Comparison of ENCODE assay signal across 25 mouse cellular contexts in genomic region chr6:99031321-99031903, GRCm38 (mm10).
A peak's percentile ranks its signal among the peaks of the same experiment; 100 is the strongest.
DNase-seq lines count a peak whose midpoint lies in the region; ATAC-seq lines count a peak whose summit lies in the region.
"Had no signal": no experiment of that assay in that cellular context is flagged by ENCODE, and none has a peak within 500 bp of the region (broad histone marks: within the 10 kb centered on the region; RNA-seq: fewer than 3 reads in every experiment).

No protein-coding gene starts in this region.

- no peak for ATAC-seq in liver, embryonic 12.5 days
- no peak for ATAC-seq in liver, embryonic 11.5 days (replicated peaks; ENCODE audit: low FRiP score)
- ATAC-seq in limb, embryonic 15.5 days (ENCODE audit: insufficient number of reproducible peaks, low FRiP score, low TSS enrichment, low read depth) = no peak
- ATAC-seq in kidney, embryonic 14.5 days (ENCODE audit: low FRiP score, low TSS enrichment) = no peak
- ATAC-seq: forebrain, postnatal 0 days; lung, postnatal 0 days had no signal

- H3K27me3 ChIP-seq in liver, embryonic 12.5 days (replicated peaks) = peaks cover 23% of the 10 kb centered on the region
- H3K27me3 ChIP-seq in liver, embryonic 11.5 days (replicated peaks; ENCODE audit: control insufficient read depth, insufficient read depth, low read length) = peaks cover 3% of the 10 kb centered on the region
- no peaks in the 10 kb centered on the region for H3K27me3 ChIP-seq in limb, embryonic 15.5 days
- no peaks in the 10 kb centered on the region; the same call in 1 of the 2 replicates for H3K27me3 ChIP-seq in kidney, embryonic 14.5 days (ENCODE audit: control insufficient read depth, insufficient read depth, low read length)
- H3K27me3 ChIP-seq: neural tube, embryonic 12.5 days; stomach, embryonic 15.5 days had no signal

- 48% methylated on average over 9 of the region's 9 CpGs for WGBS in liver, embryonic 12.5 days (ENCODE audit: insufficient replicate concordance)
- 53% methylated on average over 9 of the region's 9 CpGs for WGBS in liver, embryonic 11.5 days
- 64% methylated on average over 9 of the region's 9 CpGs for WGBS in limb, embryonic 15.5 days
- 46% methylated on average over 9 of the region's 9 CpGs for WGBS in kidney, embryonic 14.5 days

- peak overlapping the region; percentile 17; the same call in 1 of the 2 replicates for H3K27ac ChIP-seq in liver, embryonic 12.5 days
- no peak overlapping the region for H3K27ac ChIP-seq in liver, embryonic 11.5 days (ENCODE audit: low read depth, low read length)
- H3K27ac ChIP-seq in limb, embryonic 15.5 days = 0 out of 2 replicates have a peak overlapping the region, but pooled peaks have one; percentile 7
- H3K27ac ChIP-seq in kidney, embryonic 14.5 days (ENCODE audit: low read depth, low read length) = no peak overlapping the region
- H3K27ac ChIP-seq: embryonic facial prominence, embryonic 13.5 days; hindbrain, embryonic 13.5 days; limb, embryonic 13.5 days; midbrain, embryonic 10.5 days; neural tube, embryonic 12.5 days; stomach, embryonic 15.5 days had no signal

- H3K36me3 ChIP-seq in liver, embryonic 12.5 days = no peaks in the 10 kb centered on the region
- no peaks in the 10 kb centered on the region for H3K36me3 ChIP-seq in liver, embryonic 11.5 days (ENCODE audit: control insufficient read depth, insufficient read depth, low read length)
- H3K36me3 ChIP-seq in limb, embryonic 15.5 days = no peaks in the 10 kb centered on the region
- no peaks in the 10 kb centered on the region for H3K36me3 ChIP-seq in kidney, embryonic 14.5 days (ENCODE audit: control insufficient read depth, insufficient read depth, low read length)
- H3K36me3 ChIP-seq: embryonic facial prominence, embryonic 13.5 days; hindbrain, embryonic 13.5 days; limb, embryonic 13.5 days; midbrain, embryonic 10.5 days; neural tube, embryonic 12.5 days; stomach, embryonic 15.5 days had no signal

- H3K9ac ChIP-seq in liver, embryonic 12.5 days = no peak overlapping the region
- no peak overlapping the region for H3K9ac ChIP-seq in liver, embryonic 11.5 days (ENCODE audit: low read depth, low read length)
- no peak overlapping the region for H3K9ac ChIP-seq in limb, embryonic 15.5 days
- H3K9ac ChIP-seq in kidney, embryonic 14.5 days (ENCODE audit: low read depth, low read length) = no peak overlapping the region
- H3K9ac ChIP-seq: embryonic facial prominence, embryonic 13.5 days; forebrain, postnatal 0 days; hindbrain, embryonic 13.5 days; limb, embryonic 13.5 days; neural tube, embryonic 12.5 days; stomach, embryonic 15.5 days had no signal

- H3K9me3 ChIP-seq in liver, embryonic 12.5 days (replicated peaks) = no peaks in the 10 kb centered on the region
- H3K9me3 ChIP-seq in liver, embryonic 11.5 days (ENCODE audit: control insufficient read depth, low read length) = no peaks in the 10 kb centered on the region
- no peaks in the 10 kb centered on the region for H3K9me3 ChIP-seq in limb, embryonic 15.5 days
- no peaks in the 10 kb centered on the region for H3K9me3 ChIP-seq in kidney, embryonic 14.5 days (ENCODE audit: control insufficient read depth, low read length)
- H3K9me3 ChIP-seq: embryonic facial prominence, embryonic 13.5 days; hindbrain, embryonic 13.5 days; limb, embryonic 13.5 days; midbrain, embryonic 10.5 days; stomach, embryonic 15.5 days had no signal

- H3K4me3 ChIP-seq in liver, embryonic 12.5 days = no peak overlapping the region
- no peak overlapping the region for H3K4me3 ChIP-seq in liver, embryonic 11.5 days (ENCODE audit: low read depth, low read length)
- H3K4me3 ChIP-seq in limb, embryonic 15.5 days = no peak overlapping the region
- H3K4me3 ChIP-seq in kidney, embryonic 14.5 days (ENCODE audit: low read length) = no peak overlapping the region
- H3K4me3 ChIP-seq: embryonic facial prominence, embryonic 13.5 days; hindbrain, embryonic 13.5 days; limb, embryonic 13.5 days; midbrain, embryonic 10.5 days; neural tube, embryonic 12.5 days; stomach, embryonic 15.5 days had no signal

- H3K4me2 ChIP-seq in liver, embryonic 12.5 days = no peak overlapping the region
- H3K4me2 ChIP-seq in liver, embryonic 11.5 days = no peak overlapping the region
- H3K4me2 ChIP-seq in limb, embryonic 15.5 days = no peak overlapping the region
- H3K4me2 ChIP-seq in kidney, embryonic 14.5 days (replicated peaks; ENCODE audit: low read depth, low read length) = no peak overlapping the region
- H3K4me2 ChIP-seq: embryonic facial prominence, embryonic 13.5 days; hindbrain, embryonic 13.5 days; limb, embryonic 13.5 days; neural tube, embryonic 12.5 days; stomach, embryonic 15.5 days had no signal

- H3K4me1 ChIP-seq in liver, embryonic 12.5 days = peaks cover 30% of the 10 kb centered on the region
- H3K4me1 ChIP-seq in liver, embryonic 11.5 days (replicated peaks; ENCODE audit: control insufficient read depth, insufficient read depth, low read length) = peaks cover 23% of the 10 kb centered on the region
- peaks cover 24% of the 10 kb centered on the region for H3K4me1 ChIP-seq in limb, embryonic 15.5 days
- H3K4me1 ChIP-seq in kidney, embryonic 14.5 days (ENCODE audit: control insufficient read depth, insufficient read depth, low read length) = peaks cover 17% of the 10 kb centered on the region; the same call in 1 of the 2 replicates

- DNase-seq in embryo, embryonic 10 days (ENCODE audit: low spot score) = peak; percentile 30
- no peak for DNase-seq in embryo, embryonic 9.5 days (ENCODE audit: extremely low spot score)
- no peak for DNase-seq in liver, embryonic 11.5 days (ENCODE audit: low spot score)
- DNase-seq in CD8-positive naive resting alpha-beta T cell, adult 2 months (ENCODE audit: low read depth in 2 of 2, low spot score in 2 of 2) = peak; percentile 17 to 19
- no peak for DNase-seq in right cerebral cortex, adult 2 months (ENCODE audit: low spot score in 2 of 2)
- DNase-seq: adrenal gland, adult 2 months; cerebellum, postnatal 10 days; forebrain, postnatal 0 days; gastrocnemius, postnatal 25 days; heart, postnatal 10 days; kidney, adult 2 months; kidney, postnatal 36 days; layer of hippocampus, adult 9-11 months; right cerebral cortex, postnatal 14 days; thymus, postnatal 36 days had no signal

Comparison
In these comparisons a context has a peak if more than half of its experiments do, and no peak if none do; other contexts are left out.
1. DNase-seq: peak in embryo, embryonic 10 days (single experiment) and CD8-positive naive resting alpha-beta T cell, adult 2 months (2 of 2); none in embryo, embryonic 9.5 days (single experiment), liver, embryonic 11.5 days (single experiment) and right cerebral cortex, adult 2 months (0 of 2).
2. H3K27ac ChIP-seq: peak in liver, embryonic 12.5 days (single experiment) and limb, embryonic 15.5 days (single experiment); none in liver, embryonic 11.5 days (single experiment) and kidney, embryonic 14.5 days (single experiment).